Mouse (Mus musculus): ENCODE measurements around the gene Usp37. TPM values are rescaled to one million over a fixed set of nuclear protein-coding genes. Genes with fewer than 3 reads are reported as not detected.

Usp37 gene
- polyA plus RNA-seq, 1 experiment from 2014 or later = 28.6 TPM

- Histone ChIP-seq H3K9ac (ENCODE audit: low read length) (no peak overlapping the region), H3K4me1 (ENCODE audit: control insufficient read depth, insufficient read depth, low read length) (no peaks in the 10 kb centered on the region), H3K27me3 (replicated peaks; ENCODE audit: control insufficient read depth, insufficient read depth, low read length) (no peaks in the 10 kb centered on the region), H3K4me2 (ENCODE audit: low read length) (no peak overlapping the region), H3K9me3 (replicated peaks; ENCODE audit: control insufficient read depth, low read length) (no peaks in the 10 kb centered on the region), H3K27ac (ENCODE audit: low read depth, low read length) (no peak overlapping the region), H3K4me3 (ENCODE audit: low read depth, low read length) (no peak overlapping the region), H3K36me3 (ENCODE audit: control insufficient read depth, insufficient read depth, low read length) (peaks cover 76% of the 10 kb centered on the region)
- ATAC-seq (no peak), DNase-seq (ENCODE audit: low spot score) (no peak)
- WGBS = 86% methylated on average over 8 of the region's 8 CpGs
Measured at GRCm38 (mm10) chr1:74437702-74438427, 106.2 kb downstream of the Usp37 start.

DNA sequence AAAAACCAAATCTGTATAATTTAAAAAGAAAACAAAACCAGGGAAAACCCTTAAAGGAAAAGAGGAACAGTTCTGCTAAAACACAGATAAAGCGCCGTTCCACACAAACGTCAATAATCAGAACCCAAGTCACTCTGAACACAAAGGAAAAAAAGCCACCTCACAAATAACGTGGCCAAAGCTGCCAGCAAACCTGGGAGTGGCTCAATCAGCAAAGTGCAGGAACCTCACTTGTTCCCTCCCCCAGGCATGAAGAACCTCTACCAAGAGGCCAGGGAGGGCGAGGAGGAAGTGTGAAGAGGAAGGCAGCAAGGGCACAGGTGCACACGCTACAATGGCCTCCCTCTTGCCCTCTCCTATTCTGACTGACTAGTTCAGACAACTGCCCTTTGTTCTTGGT lies 108.5 kb downstream of the Usp37 start:
- no peak for ATAC-seq
- peaks cover 58% of the 10 kb centered on the region for H3K36me3 ChIP-seq (ENCODE audit: control insufficient read depth, insufficient read depth, low read length)
- 90% methylated on average over 6 of the region's 6 CpGs for WGBS

GRCm38 (mm10) chr1:74434596-74434995 lies 109.5 kb downstream of the Usp37 start:
- no peak overlapping the region for H3K4me3 ChIP-seq (ENCODE audit: low read depth, low read length)
- no peak overlapping the region for H3K27ac ChIP-seq (ENCODE audit: low read depth, low read length)
- 87% methylated on average over 5 of the region's 5 CpGs for WGBS
- no peaks in the 10 kb centered on the region for H3K9me3 ChIP-seq (replicated peaks; ENCODE audit: control insufficient read depth, low read length)
- no peak overlapping the region for H3K4me2 ChIP-seq (ENCODE audit: low read length)
- no peaks in the 10 kb centered on the region for H3K27me3 ChIP-seq (replicated peaks; ENCODE audit: control insufficient read depth, insufficient read depth, low read length)
- no peaks in the 10 kb centered on the region for H3K4me1 ChIP-seq (ENCODE audit: control insufficient read depth, insufficient read depth, low read length)
- ATAC-seq (no peak), DNase-seq (ENCODE audit: low spot score) (no peak)
- H3K36me3 ChIP-seq (ENCODE audit: control insufficient read depth, insufficient read depth, low read length) = peaks cover 49% of the 10 kb centered on the region
- no peak overlapping the region for H3K9ac ChIP-seq (ENCODE audit: low read length)

More for the DNA sequence above, 108.5 kb downstream of the Usp37 start:
- no peak for DNase-seq (ENCODE audit: low spot score)
- H3K4me3 ChIP-seq (ENCODE audit: low read depth, low read length) = no peak overlapping the region
- H3K9me3 ChIP-seq (replicated peaks; ENCODE audit: control insufficient read depth, low read length) = no peaks in the 10 kb centered on the region
- H3K27ac ChIP-seq (ENCODE audit: low read depth, low read length) = no peak overlapping the region
- H3K4me1 ChIP-seq (ENCODE audit: control insufficient read depth, insufficient read depth, low read length) = no peaks in the 10 kb centered on the region
- H3K9ac ChIP-seq (ENCODE audit: low read length) = no peak overlapping the region
- H3K4me2 ChIP-seq (ENCODE audit: low read length) = no peak overlapping the region
- no peaks in the 10 kb centered on the region for H3K27me3 ChIP-seq (replicated peaks; ENCODE audit: control insufficient read depth, insufficient read depth, low read length)

GRCm38 (mm10) chr1:74433220-74433619 lies 110.9 kb downstream of the Usp37 start:
- ATAC-seq (no peak), DNase-seq (ENCODE audit: low spot score) (no peak)
- Histone ChIP-seq H3K4me3 (ENCODE audit: low read depth, low read length) (no peak overlapping the region), H3K36me3 (ENCODE audit: control insufficient read depth, insufficient read depth, low read length) (peaks cover 36% of the 10 kb centered on the region), H3K27ac (ENCODE audit: low read depth, low read length) (no peak overlapping the region), H3K9ac (ENCODE audit: low read length) (no peak overlapping the region), H3K4me1 (ENCODE audit: control insufficient read depth, insufficient read depth, low read length) (no peaks in the 10 kb centered on the region), H3K4me2 (ENCODE audit: low read length) (no peak overlapping the region), H3K9me3 (replicated peaks; ENCODE audit: control insufficient read depth, low read length) (no peaks in the 10 kb centered on the region), H3K27me3 (replicated peaks; ENCODE audit: control insufficient read depth, insufficient read depth, low read length) (no peaks in the 10 kb centered on the region)
- WGBS = 90% methylated on average over 6 of the region's 6 CpGs

GRCm38 (mm10) chr1:74425845-74426244 lies 118.2 kb downstream of the Usp37 start:
- WGBS = 86% methylated on average over 7 of the region's 7 CpGs
- Histone ChIP-seq H3K36me3 (ENCODE audit: control insufficient read depth, insufficient read depth, low read length) (no peaks in the 10 kb centered on the region), H3K9ac (ENCODE audit: low read length) (no peak overlapping the region), H3K27ac (ENCODE audit: low read depth, low read length) (no peak overlapping the region), H3K4me1 (ENCODE audit: control insufficient read depth, insufficient read depth, low read length) (no peaks in the 10 kb centered on the region), H3K27me3 (replicated peaks; ENCODE audit: control insufficient read depth, insufficient read depth, low read length) (no peaks in the 10 kb centered on the region), H3K9me3 (replicated peaks; ENCODE audit: control insufficient read depth, low read length) (no peaks in the 10 kb centered on the region), H3K4me3 (ENCODE audit: low read depth, low read length) (no peak overlapping the region), H3K4me2 (ENCODE audit: low read length) (no peak overlapping the region)
- ATAC-seq (no peak), DNase-seq (ENCODE audit: low spot score) (no peak)

DNA sequence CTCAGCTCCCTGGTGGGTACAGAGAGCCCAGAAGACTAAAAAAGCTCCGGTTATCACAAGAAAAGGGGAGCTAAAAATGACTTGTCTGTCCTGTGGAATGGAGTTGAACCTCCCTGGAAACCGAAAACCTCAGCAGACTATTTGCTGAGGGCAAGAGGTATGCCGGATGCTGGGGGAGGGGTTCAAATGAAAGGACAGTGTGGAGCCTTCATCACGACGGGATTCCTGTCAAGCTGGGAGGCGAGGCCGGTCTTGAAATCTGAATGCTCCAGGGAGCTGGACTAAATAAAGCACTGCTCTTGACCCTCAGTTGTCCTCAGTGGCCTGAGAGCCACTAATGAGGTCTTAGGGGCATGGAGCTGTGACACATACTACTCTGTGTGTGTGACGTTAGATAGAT lies 120.9 kb downstream of the Usp37 start:
- Histone ChIP-seq H3K4me3 (ENCODE audit: low read depth, low read length) (no peak overlapping the region), H3K4me1 (ENCODE audit: control insufficient read depth, insufficient read depth, low read length) (peaks cover 2% of the 10 kb centered on the region; the same call in 1 of the 2 replicates), H3K36me3 (ENCODE audit: control insufficient read depth, insufficient read depth, low read length) (no peaks in the 10 kb centered on the region), H3K9me3 (replicated peaks; ENCODE audit: control insufficient read depth, low read length) (no peaks in the 10 kb centered on the region), H3K27ac (ENCODE audit: low read depth, low read length) (no peak overlapping the region), H3K9ac (ENCODE audit: low read length) (no peak overlapping the region), H3K27me3 (replicated peaks; ENCODE audit: control insufficient read depth, insufficient read depth, low read length) (no peaks in the 10 kb centered on the region), H3K4me2 (ENCODE audit: low read length) (no peak overlapping the region)
- ATAC-seq = no peak
- no peak for DNase-seq (ENCODE audit: low spot score)
- 41% methylated on average over 8 of the region's 8 CpGs for WGBS

GRCm38 (mm10) chr1:74419440-74419794 lies 124.7 kb downstream of the Usp37 start:
- no peak overlapping the region for H3K4me3 ChIP-seq (ENCODE audit: low read depth, low read length)
- DNase-seq (ENCODE audit: low spot score) (no peak), ATAC-seq (no peak)
- H3K4me1 ChIP-seq (ENCODE audit: control insufficient read depth, insufficient read depth, low read length) = peaks cover 2% of the 10 kb centered on the region; the same call in 1 of the 2 replicates
- WGBS = 75% methylated on average over 9 of the region's 9 CpGs
- no peak overlapping the region for H3K27ac ChIP-seq (ENCODE audit: low read depth, low read length)
- H3K27me3 ChIP-seq (replicated peaks; ENCODE audit: control insufficient read depth, insufficient read depth, low read length) = no peaks in the 10 kb centered on the region
- no peak overlapping the region for H3K9ac ChIP-seq (ENCODE audit: low read length)
- no peak overlapping the region for H3K4me2 ChIP-seq (ENCODE audit: low read length)
- H3K9me3 ChIP-seq (replicated peaks; ENCODE audit: control insufficient read depth, low read length) = no peaks in the 10 kb centered on the region
- no peaks in the 10 kb centered on the region for H3K36me3 ChIP-seq (ENCODE audit: control insufficient read depth, insufficient read depth, low read length)

- Histone ChIP-seq H3K9ac (ENCODE audit: low read length) (no peak overlapping the region), H3K27me3 (replicated peaks; ENCODE audit: control insufficient read depth, insufficient read depth, low read length) (no peaks in the 10 kb centered on the region), H3K36me3 (ENCODE audit: control insufficient read depth, insufficient read depth, low read length) (no peaks in the 10 kb centered on the region), H3K9me3 (replicated peaks; ENCODE audit: control insufficient read depth, low read length) (no peaks in the 10 kb centered on the region), H3K4me1 (ENCODE audit: control insufficient read depth, insufficient read depth, low read length) (peaks cover 2% of the 10 kb centered on the region; the same call in 1 of the 2 replicates), H3K27ac (ENCODE audit: low read depth, low read length) (no peak overlapping the region), H3K4me2 (ENCODE audit: low read length) (no peak overlapping the region), H3K4me3 (ENCODE audit: low read depth, low read length) (no peak overlapping the region)
- DNase-seq (ENCODE audit: low spot score) (no peak), ATAC-seq (no peak)
- WGBS = 74% methylated on average over 17 of the region's 17 CpGs
Measured at GRCm38 (mm10) chr1:74418747-74419439, 125.2 kb downstream of the Usp37 start.

DNA sequence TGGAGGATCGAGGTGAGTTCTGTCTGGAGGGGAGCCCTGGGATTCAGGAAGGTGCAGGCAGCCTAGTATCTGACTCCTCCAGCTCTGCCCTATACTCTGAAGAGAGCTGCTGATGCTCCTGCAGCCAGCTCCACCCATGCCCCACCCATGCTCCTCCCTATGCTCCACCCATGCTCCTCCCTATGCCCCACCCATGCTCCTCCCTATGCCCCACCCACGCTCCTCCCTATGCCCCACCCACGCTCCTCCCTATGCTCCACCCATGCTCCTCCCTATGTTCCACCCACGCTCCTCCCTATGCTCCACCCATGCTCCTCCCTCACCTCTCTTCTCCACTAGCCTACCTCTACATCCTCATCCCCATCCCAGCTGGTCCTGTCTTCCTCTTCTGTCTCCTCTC lies 128.9 kb downstream of the Usp37 start:
- WGBS = 45% methylated on average over 4 of the region's 4 CpGs
- Histone ChIP-seq H3K4me2 (ENCODE audit: low read length) (no peak overlapping the region), H3K27ac (ENCODE audit: low read depth, low read length) (no peak overlapping the region), H3K9ac (ENCODE audit: low read length) (no peak overlapping the region), H3K4me3 (ENCODE audit: low read depth, low read length) (no peak overlapping the region), H3K4me1 (ENCODE audit: control insufficient read depth, insufficient read depth, low read length) (peaks cover 2% of the 10 kb centered on the region; the same call in 1 of the 2 replicates), H3K9me3 (replicated peaks; ENCODE audit: control insufficient read depth, low read length) (no peaks in the 10 kb centered on the region), H3K27me3 (replicated peaks; ENCODE audit: control insufficient read depth, insufficient read depth, low read length) (no peaks in the 10 kb centered on the region), H3K36me3 (ENCODE audit: control insufficient read depth, insufficient read depth, low read length) (no peaks in the 10 kb centered on the region)
- ATAC-seq (no peak), DNase-seq (ENCODE audit: low spot score) (no peak)
